Mouse (Mus musculus) lung, postnatal 14 days (tissue): ENCODE results near the gene Oaz3.

Source experiments
- DNase-seq: peaks from one replicate; pipeline ENCODE4 v3.0.0; 2021

The Oaz3 gene

GRCm38 (mm10) chr3:94443597-94443964 lies at the start of gene Oaz3:
Gene Oaz3, minus strand, starts transcription at chr3:94443915.
- DNase-seq: no peak

- DNase-seq: no peak
Measured at GRCm38 (mm10) chr3:94487581-94487980, 43.9 kb upstream of the Oaz3 start.

DNA sequence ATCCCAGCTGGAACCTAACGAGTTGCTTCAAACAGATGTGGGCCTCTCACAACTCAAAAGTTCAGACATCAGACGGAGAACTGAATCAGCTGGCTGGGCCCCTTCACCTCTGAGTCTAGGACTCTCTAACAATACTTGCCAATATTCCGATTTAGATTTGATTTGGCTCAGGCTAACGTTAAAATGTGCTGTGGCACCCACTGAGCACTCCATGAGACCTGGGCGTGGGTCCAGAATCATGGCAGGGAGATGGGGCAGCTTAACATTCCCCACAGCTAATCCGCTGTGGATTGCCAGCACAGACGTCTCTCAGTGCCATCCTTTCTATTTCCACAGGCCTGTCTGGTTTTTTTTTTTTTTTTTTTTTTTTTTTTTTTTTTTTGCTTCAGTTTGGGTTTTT lies 42.2 kb upstream of the Oaz3 start:
- DNase-seq: no peak

- no peak for DNase-seq
Measured at GRCm38 (mm10) chr3:94483790-94484439, 40.2 kb upstream of the Oaz3 start.

DNA sequence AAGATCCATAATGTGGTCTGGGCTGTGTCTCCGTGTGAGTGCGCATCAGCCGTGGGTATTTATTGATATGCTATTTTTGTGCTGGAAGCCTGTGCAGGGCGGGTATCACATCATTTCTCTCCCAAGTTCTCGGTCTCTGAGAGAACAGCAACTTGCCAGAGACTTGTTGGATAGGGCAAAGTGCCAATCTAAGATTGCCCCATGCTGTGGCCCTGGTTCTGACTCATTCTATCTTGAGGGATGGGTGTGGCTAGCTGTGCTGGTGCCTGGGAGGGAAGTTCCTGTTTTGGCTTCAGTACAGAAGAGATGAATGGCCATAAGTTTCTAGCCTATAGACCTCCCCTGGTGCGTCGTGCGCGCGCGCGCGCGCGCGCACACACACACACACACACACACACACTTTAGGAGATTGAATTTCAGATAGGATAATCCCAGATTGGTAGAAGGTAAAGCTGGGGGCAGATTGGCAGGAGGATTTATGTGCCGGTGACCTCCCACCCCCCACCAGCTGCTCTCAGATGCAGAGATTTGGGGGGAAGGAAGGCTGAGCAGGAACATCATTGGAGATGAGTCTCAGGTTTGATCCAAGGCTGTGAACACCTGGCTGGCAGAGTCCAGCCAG lies 39.2 kb upstream of the Oaz3 start:
- peak; percentile 32 for DNase-seq

DNA sequence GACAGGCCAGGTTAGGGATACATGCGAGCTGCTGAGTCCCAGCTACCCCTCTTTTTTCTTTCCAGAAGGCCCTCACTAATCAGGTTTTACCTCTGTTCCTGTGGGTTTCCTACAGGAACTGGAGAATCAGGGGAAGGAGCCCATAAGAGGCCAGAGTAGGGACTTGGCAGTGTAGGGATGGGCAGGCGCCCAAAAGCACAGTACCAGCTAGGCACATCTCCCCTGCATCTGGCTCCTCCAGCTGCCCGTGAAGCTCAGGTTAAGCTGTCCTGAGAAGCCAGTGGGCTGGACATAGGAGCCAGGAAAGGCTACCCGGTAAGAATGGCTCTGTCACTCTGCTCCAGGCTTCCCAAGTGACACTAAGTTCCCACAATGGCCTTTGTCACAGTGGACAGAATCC lies 37.7 kb upstream of the Oaz3 start:
- no peak for DNase-seq

DNA sequence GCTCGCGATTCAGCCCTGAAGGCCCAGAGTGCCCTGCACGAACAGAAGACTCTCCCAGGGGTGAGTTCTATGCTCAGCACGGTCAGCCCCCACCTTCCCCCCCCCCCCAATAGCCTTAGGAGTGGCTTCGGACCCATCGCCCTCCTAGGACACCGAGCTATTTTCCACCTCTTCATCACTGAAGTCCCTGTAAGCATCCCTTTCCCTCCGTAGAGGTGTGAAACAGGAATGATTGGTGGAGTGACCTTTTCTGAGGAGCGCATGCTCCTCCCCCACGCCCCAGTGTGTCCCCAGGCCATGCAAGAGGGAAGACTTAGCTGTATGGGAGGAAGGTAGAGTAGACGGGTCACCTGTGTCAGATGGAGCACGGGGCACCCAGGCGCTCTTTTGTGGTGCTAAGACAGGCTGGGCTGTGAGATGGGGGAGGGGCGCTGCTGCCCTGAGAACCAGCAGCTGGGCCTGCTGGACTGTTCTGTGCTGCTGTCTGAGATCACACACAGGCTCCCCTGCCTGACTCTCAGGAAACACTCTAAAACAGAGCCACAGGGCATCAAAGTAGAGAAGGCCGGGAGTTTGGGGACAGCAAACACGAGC lies 36.7 kb upstream of the Oaz3 start, which contains the start of gene Riiad1:
Gene Riiad1, minus strand, starts transcription at position 51 of the 594 bp plus-strand sequence.
- DNase-seq: no peak

DNA sequence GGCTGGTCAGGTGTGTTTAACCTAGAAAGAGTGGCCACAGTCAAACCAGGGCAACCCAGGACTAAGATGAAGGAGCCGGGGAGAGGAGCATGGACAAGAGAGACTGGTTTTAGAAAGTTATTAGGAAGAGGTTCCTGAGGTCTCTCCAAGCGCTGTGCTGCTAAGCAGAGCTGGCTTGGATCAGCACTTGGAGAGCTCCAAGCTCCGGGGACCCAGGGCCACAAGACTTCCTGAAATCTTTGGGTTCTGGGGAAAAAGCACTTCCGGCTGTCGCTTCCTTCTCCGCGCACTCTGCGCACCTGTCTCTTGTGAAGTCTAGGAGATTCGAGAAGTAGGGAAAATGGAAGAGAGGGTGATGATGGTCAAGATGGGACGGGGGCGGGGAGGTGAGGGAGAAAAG lies 35.8 kb upstream of the Oaz3 start:
- no peak for DNase-seq

DNA sequence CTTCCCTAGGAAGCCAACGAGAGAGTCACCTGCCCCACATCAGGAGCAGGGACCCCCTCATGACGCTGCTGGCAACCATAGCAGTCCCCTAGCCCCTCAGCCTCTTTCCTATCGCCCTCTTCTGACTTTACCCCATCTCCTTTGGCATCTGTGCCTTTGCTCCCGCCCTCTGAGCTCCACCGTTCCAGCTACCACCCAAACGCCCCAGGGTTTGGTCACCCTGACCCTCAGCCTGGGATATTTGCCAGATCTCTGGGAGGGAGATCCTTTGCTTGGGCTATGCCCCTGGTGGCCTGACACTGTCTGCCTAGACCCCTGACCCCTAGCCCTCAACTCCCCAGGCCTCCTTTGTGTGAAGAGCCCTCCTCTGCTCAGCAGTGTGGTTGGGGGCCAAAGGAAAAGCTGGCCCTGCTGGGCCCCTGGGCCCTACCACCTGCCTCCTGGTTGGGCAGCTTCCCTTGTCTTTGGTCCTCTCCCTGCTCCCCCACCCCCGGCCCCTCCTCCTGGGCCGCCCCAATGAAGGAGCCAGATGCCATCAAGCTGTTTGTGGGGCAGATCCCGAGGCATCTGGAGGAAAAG lies 35.0 kb upstream of the Oaz3 start:
- no peak for DNase-seq

GRCm38 (mm10) chr3:94477981-94478422 lies 34.3 kb upstream of the Oaz3 start, which contains the start of gene Celf3:
Gene Celf3, plus strand, starts transcription at chr3:94478295.
- no peak for DNase-seq

DNA sequence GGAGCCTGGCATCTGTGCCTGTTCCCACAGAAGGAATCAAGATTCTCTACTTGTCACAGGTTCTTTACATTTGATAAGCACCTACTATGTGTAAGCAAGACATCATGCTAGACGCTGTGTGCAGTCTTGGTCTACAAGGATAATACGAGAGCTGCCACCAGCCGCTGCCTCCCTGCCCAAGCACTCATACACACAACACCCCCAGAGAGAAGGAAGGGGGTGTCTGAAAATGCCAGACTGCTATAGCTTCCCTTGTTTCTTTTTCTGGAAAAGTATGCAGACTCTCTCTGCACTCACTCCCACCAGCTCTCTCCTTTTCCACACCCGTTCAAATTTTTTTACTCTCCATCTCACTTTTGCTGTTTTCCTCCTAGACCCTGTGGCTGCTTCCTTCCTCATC lies 33.7 kb upstream of the Oaz3 start:
- DNase-seq: no peak

- DNase-seq: no peak
Measured at GRCm38 (mm10) chr3:94476301-94477035, 32.8 kb upstream of the Oaz3 start.

- no peak for DNase-seq
Measured at GRCm38 (mm10) chr3:94473567-94474232, 30.0 kb upstream of the Oaz3 start.

- peak; percentile 3 for DNase-seq
Measured at GRCm38 (mm10) chr3:94473115-94473505, 29.4 kb upstream of the Oaz3 start.

DNA sequence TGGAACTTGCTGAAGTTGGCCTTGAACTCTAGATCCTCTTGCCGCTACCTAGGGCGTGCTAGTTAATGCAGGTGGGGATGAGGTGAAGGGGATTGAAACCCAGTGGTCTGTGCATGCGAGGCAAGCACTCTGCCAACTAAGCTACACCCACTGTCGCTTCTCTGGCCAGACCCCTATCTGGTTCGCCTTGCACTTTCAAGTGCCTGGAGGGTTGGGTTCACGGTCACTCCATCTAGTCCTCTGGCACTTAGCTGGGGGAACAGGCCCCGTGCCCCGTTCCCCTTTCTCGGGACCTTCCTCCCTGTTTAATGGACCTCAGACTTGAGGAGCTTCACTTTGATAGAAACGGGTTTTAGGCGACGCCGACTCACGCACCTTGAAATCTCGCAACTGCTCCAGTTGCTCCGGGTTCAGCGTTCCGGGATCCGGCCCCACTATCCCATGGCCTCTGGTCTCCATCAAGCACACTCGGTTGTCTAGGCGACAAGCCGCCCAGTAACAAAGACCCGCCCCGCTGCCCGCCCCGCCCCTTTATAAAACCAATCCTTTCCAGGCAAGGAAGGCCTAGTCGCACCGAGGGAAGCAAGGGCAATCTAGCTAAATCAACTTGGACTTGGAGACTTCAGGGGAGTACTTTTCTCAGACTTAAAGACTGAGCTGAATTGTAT lies 28.9 kb upstream of the Oaz3 start:
- peak; percentile 55 for DNase-seq

GRCm38 (mm10) chr3:94468931-94469330 lies 25.2 kb upstream of the Oaz3 start:
- DNase-seq: no peak

DNA sequence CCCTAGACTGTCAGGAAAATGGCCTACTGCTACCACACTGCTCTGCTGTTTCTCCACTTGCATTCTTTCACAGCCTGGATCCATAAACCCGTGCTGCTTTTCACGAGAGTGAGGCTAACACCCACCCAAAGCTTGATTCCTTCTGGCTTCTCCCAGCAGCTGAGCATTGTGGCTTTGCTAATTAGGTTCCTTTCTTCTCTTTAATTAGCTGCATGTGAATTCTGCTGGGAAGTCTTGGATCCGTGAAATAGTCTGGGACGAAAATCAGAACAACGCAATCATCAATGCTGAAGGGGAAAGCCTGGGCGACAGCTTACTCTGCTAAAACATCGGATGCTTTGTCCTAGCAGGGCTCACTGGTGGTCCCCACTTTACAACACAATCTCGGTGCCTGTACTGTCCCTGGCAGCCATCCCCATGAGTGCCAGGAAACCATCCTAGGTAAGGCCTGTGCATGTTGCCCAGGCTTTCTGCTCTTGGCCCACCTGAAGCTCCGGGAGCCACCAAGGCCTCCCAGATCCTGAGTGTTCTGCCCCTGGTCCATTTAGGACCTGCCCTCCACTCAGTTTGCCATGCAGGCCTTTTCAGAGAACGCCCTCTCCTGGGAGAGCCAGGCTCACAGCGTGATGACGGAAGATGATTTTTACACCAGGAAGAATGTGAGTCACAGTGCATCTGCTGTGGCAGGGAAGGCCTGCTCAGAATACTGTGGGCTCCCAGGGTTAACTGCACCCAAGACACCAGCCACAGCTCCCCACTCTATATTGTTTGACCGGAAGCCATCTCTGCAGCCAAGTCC lies 22.1 kb upstream of the Oaz3 start:
- no peak for DNase-seq

DNA sequence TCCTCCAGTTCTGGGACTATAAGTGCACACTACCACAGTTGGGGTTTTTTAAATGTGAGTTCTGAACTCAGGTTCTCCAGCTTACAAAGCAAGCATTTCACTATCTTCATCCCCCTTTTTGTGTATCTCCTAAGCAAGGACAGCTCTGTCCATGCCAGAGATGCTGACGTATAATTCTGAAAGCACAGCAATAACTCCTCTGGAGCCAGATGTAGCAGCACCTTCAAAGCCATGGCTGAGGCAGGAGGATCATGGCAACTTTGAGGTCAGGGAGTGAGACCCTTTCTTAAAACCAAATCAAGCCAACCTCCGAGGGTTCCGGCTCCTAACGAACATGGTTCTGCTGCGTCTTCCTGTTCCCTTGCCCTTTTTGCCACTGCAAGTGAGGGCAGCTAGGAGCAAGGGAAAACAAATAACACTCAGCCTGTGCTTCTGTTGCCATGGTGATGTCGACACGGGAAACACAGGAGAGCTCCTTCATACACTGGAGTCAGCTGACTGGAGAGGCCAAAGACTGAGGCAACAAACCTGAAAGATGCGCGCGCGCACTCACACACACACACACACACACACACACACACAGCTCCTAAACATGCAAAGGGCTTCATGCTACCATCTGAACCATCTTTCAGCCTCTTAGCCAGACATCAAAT lies 20.3 kb upstream of the Oaz3 start:
- DNase-seq: peak; percentile 34

DNA sequence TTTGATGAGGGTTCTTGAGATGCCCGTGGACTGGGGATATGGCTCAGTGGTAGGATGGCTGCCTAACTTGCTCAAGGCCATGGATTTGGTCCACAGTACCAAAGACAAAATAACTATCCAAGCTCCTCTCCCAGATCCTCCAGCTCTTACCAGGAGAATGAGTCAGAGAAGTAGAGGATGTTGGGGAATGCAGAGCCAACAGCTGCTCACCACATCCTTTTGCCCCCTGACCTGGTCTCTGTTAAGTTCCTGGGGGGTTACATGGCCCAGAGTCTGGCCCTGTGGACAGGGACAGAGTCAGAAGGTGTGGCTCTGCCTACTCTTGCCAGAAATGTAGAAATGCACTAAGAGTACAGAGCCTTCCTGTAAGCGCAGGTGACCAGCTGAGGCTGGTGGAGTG lies 16.1 kb upstream of the Oaz3 start:
- DNase-seq: no peak

- DNase-seq: no peak
Measured at GRCm38 (mm10) chr3:94457055-94457454, 13.3 kb upstream of the Oaz3 start.

- DNase-seq: peak; percentile 84
Measured at GRCm38 (mm10) chr3:94456529-94457000, 12.8 kb upstream of the Oaz3 start.
